Mouse (Mus musculus) liver, postnatal 0 days (tissue): Measurements from ENCODE around the gene Rae1.

Experiments
- CTCF ChIP-seq: sonication (generic); IDR thresholded peaks from 2 replicates; pipeline ENCODE4 v1.5.1; 2016; ENCODE audit warnings: antibody characterized with exemption, low read depth
- EP300 ChIP-seq: IDR thresholded peaks from 2 replicates; pipeline ENCODE4 v1.6.1; 2016; ENCODE audit warnings: antibody characterized with exemption, low read depth, mild to moderate bottlenecking

- TF ChIP-seq CTCF (peak; percentile 41), EP300 (no peak)
Observed at GRCm38 (mm10) chr2:173049817-173050216, 49.9 kb downstream of the Rae1 start.
